Mouse (Mus musculus) right cerebral cortex, adult 2 months (tissue): ENCODE results near the gene Myom1.

Experiments
- DNase-seq, 2 experiments: peaks; one replicate each; pipeline ENCODE4 v3.0.0; 2021 to 2022; ENCODE audit warnings: low spot score in 2 of 2

Gene Myom1

GRCm38 (mm10) chr17:71057758-71058157, 55.3 kb downstream of the Myom1 start:
- no peak for DNase-seq

- DNase-seq = no peak
Observed at GRCm38 (mm10) chr17:71059213-71059612, 56.8 kb downstream of the Myom1 start.

DNA sequence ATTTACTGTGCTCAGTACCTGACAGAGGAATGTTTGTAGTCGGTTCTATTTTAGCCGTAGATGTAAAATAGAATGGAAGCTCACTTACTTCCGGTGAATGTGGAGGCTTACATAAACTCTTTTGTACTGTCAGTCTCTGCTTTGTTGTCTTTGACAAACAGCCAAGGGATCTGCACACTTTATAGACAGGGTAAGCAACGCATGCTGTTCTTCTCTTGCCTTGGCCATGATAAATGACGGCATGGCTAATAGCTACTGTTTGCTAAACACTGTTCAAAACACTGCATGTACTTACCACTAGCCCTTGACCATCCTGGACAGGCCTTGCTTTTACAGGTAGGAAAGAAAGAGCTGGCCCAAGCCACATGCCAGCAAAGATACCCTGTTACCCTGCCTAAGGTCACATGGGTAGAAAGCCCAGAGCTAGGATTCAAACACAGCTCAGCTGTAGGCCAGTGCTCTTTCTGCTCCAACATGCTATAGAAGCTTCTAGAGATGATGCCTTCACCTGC, 59.7 kb downstream of the Myom1 start:
- no peak for DNase-seq

DNA sequence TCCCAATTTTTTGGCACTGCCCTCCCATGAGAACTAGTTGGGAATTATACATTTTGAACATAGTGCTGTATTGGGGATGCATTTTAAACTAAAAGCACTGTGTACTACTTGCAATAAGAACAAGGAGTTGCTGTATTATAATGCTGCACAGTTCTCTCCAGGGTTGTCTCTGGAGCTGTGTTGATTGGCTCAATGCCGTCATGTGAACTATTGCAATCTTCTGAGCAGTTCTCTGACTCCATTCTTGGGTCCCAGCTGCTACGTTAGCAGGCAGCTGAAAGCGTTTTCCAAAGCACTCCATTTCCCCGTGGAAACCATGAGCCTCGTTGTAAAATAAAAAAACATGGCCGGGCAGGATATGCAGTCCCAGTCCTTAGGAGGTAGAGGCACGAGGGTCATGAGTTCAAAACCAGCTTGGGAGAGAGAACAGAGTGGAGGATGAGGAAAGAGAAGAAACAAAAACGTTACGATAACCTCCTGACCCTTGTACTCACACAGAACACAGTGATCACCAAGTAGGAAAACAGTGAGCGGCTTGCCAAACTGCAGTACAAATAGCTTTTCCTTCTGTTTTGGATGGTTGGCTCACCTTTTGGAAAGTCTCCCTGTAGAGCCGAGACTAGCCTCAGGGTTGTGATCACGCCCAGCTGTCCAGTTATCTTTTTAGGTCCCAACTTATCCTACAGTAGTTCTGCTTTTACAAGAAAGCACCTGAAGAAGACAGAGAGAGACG, 60.6 kb downstream of the Myom1 start:
- DNase-seq = no peak

- DNase-seq = no peak
Observed at GRCm38 (mm10) chr17:71064463-71065014, 62.1 kb downstream of the Myom1 start.

GRCm38 (mm10) chr17:71065127-71065526, 62.7 kb downstream of the Myom1 start:
- no peak for DNase-seq

DNA sequence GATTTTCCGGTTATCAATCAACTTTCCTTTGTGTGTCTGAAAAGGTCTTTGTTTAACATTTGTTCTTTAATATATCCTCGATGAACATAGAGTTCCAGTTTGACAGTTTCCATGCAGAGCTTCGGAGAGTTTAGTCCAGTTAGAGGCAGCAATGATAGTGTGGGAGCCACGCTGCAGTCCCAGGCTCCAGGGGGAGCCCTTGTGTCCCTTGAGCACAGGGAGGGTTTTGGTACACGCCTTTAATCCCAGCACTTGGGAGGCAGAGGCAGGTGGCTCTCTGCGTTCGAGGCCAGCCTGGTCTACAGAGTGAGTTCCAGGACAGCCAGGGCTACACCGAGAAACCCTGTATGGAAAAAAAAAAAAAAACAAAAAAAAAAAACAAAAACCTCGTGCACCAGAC, 66.7 kb downstream of the Myom1 start:
- DNase-seq = no peak

DNA sequence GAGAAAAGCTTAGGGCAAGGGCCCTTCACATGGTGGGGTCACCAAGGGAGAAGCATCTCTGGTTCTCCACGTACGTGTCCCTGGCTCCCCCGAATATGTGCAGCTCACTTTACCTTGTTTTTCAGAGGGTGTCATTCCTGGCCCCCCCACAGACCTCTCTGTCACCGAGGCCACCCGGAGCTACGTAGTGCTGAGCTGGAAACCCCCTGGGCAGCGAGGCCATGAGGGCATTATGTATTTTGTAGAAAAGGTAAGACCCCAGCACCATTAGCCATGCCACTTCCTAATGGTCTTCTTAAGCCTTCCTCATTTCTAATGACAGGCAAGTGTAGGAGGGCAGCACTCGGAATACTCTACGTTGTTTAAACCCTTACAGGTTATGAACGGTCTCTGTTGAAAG, 69.5 kb downstream of the Myom1 start:
- no peak for DNase-seq

- DNase-seq = no peak
Observed at GRCm38 (mm10) chr17:71074386-71074785, 72.0 kb downstream of the Myom1 start.

DNA sequence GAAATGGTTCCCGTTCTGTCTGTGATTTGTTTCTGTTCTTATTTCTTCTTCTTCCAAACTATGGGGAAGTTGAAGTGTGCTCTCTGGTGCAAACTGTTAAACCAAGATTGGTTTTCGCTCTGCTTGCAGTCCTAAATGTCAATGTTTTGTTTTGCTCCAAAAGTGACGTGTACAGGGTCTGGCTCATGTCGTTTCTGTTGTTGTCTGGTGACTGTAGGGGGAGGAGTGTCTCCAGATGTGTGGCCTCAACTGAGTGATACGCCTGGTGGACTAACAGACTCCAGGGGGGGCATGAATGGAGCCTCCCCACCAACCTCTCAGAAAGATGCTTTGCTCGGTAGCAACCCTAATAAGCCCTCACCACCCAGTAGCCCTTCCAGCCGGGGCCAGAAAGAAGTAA, 79.6 kb downstream of the Myom1 start:
- DNase-seq = no peak

GRCm38 (mm10) chr17:71086969-71087368, 84.5 kb downstream of the Myom1 start:
- DNase-seq = no peak

DNA sequence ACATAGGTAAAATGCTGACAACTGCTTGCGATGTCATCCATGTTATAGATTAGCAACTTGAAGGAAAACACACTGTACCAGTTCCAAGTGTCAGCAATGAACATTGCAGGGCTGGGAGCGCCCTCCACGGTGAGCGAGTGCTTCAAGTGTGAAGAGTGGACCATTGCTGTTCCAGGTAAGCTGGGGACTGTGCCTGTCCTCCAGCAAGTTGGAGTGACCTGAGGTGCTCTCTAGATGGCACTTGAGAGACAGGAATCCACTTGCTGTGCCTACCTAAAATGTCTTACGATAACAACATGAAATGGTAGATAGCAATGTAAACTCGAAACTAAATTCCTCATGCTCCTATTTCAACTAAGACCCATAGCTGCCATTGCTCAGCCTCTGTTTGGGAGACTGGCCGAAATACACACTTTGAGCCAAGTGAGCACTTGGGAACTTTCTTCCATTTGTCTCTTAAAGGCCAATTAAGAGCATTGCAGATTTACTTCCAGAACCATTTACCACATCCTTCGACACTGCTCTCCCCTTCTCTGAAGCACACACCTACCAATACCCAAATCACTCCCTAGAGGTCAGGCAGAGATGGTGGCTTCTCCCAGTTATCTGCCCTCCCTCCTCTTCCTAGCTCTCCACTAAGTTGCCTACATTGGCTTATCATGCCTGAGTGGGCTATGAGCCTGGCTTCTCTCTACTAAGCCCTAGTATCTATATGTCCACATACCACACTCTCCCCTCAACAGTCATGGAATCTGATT, 85.1 kb downstream of the Myom1 start:
- no peak for DNase-seq

DNA sequence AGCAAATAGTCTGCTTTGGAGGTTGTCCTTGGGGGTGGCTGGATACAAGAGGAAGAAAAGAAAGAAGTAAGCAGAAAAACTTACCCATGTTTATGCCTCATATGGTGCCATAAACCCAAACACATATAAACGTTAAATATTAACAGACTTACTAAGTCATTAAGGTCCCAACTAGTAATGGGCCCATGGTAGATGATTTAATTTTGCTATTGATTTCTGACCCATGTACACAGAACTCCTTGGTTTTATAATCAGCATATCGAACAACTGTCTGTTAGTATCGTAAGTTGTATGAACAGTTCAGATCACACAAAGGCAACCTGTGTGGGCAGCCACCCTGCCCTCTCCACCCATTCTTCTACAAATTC, 85.7 kb downstream of the Myom1 start:
- no peak for DNase-seq

DNA sequence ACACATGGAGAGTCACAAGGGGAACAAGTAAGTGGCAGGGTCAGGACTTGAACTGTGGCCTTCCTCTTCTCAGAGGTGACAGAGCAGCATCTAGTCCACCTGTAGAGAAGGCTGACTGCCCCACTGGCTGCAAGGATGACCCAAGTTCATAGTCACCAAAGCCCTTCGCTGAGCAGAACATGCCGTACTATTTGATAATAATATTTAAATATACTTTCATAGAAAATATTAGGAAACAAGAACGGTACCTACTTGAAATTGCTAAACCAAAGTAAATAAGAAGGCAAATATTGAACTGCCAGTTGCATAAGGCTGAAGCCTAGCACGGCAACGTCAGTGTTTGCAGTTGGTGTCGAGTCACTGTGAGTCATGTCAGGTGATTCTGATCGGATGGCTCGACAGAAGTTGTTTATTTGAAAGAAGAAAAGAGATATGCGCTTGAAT, 86.6 kb downstream of the Myom1 start:
- DNase-seq = no peak

DNA sequence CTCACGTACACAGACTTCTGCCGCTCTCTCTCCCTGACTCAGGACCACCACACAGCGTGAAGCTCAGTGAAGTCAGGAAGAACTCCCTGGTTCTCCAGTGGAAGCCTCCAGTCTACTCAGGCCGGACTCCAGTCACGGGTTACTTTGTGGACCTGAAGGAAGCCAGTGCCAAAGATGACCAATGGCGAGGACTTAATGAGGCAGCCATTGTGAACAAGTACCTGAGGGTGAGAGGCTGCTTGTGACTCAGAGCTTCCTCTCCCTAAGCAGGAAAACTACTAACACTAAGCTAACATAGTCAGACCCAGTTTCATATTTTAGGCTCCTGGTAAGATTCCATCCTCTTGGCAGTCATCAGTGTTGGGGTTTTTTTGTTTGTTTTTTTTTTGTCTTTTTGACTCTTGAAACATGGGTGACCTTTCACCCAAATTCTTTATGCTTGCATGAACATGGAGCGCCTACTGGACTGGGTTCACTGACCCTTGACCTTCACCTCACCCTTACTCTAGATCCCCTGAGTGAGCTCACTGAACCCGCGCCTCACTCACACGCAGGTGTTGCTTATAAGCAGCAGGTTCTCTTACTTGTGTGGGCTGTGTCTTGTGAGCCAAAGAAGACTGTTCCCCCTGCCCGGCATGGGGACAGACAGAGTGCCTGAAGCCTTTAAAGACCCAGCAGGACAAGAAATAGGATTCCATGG, 87.5 kb downstream of the Myom1 start:
- DNase-seq = no peak

DNA sequence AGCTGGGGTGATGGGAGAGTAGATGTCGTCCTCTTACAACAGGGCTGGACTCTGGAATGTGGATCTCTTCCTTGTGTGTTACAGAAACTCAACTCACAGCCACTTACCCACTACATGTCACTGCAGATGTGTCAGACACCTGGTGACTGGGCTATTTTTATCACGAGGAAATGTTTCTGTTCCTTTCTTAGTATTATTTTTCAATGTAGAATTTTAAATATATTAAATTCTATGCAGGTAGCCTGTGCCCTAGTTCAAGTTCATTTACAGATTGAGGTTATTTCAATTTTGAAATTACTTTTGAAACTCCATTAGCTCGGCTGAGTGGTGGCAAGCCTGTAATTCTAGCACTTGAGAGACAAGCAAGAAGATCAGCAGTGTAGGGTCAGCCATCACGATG, 88.6 kb downstream of the Myom1 start:
- DNase-seq = no peak

- no peak for DNase-seq
Observed at GRCm38 (mm10) chr17:71092341-71092740, 89.9 kb downstream of the Myom1 start.

GRCm38 (mm10) chr17:71093793-71094192, 91.4 kb downstream of the Myom1 start:
- DNase-seq = no peak

DNA sequence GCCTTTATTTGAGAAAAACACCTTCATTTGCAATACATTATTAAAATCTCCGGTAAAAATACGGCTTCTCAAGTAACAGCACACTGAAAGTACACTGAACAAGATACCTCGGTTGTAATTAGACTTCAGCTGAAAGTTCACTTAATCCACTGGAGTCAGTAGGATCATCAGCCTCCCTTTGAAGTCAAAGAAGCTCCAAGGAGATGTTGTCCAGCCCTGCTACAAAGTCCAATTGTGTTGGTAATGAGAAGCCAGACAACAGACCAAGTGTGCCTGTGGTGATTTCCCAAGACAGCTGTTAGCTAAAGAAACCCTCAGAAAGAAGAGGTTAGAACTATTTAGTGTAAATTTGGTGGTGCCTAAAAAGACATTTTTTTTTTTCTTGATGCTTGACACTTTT, 92.0 kb downstream of the Myom1 start:
- no peak for DNase-seq

- DNase-seq = no peak
Observed at GRCm38 (mm10) chr17:71096557-71097208, 94.2 kb downstream of the Myom1 start.

GRCm38 (mm10) chr17:71097209-71097597, 94.8 kb downstream of the Myom1 start:
- DNase-seq = no peak

DNA sequence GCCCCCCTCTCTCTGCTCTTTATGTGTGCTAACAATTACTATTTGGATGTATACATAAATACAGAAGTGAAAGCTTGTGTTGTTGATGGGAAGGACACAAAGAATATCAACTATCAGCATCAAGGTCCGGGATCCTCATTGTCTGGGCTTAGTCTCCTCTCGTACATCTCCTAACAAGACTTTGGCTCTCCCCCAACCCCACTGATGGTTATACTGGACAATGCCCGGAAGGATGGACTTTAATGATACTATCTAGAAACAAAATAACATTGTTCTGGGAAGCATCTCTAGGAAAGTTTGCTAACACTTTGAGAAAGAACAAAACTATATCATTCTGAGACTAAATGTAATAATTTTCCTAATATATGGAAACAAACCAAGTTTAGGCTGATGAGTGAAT, 96.2 kb downstream of the Myom1 start:
- no peak for DNase-seq
